Mouse (Mus musculus): ENCODE results near the gene Myo15.

DNA sequence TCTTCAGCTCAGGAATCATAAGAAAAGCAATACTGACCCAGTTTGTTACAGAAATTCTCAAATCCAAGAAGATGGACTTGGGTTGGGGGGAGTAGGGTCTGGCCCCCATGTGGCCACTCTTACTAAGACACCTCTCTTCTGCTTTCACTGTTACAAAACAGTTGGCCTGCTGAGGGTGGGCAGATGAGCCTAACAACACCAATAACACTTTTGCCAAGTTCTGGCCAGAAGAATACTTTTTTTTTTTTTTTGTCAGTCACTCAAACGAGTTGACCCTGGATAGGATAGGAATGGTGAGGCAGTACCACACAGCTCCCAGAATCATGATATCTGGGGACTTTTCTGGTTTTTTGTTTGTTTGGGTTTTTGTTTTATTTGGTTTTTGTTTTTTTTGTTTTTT, 42.8 kb downstream of the Myo15 start:
- TF ChIP-seq POLR2A (IDR thresholded peaks at IDR 0.05; ENCODE audit: control insufficient read depth, low read depth, low read length) (no peak), CTCF (IDR thresholded peaks at IDR 0.05; ENCODE audit: control insufficient read depth, insufficient read depth, insufficient replicate concordance, low read depth, low read length) (no peak)

Data from testis, adult 2 months (tissue).